Mouse (Mus musculus): ENCODE measurements around the gene Pak1. TPM values are rescaled to one million over a fixed set of nuclear protein-coding genes. Genes with fewer than 3 reads are reported as not detected.

The Pak1 gene
- polyA plus RNA-seq, 1 experiment from 2014 or later, result 141 TPM

GRCm38 (mm10) chr7:97765181-97765962 is 23.0 kb upstream of the Pak1 start:
- ATAC-seq (ENCODE audit: low FRiP score, low read depth), result no peak
- H3K27ac ChIP-seq (replicated peaks), result no peak overlapping the region
- no peak overlapping the region for H3K4me2 ChIP-seq
- H3K4me3 ChIP-seq, result no peak overlapping the region
- no peaks in the 10 kb centered on the region for H3K27me3 ChIP-seq
- WGBS, result 88% methylated on average over 21 of the region's 21 CpGs
- H3K4me1 ChIP-seq (replicated peaks), result no peaks in the 10 kb centered on the region
- no peaks in the 10 kb centered on the region for H3K9me3 ChIP-seq
- no peak overlapping the region for H3K9ac ChIP-seq
- H3K36me3 ChIP-seq, result no peaks in the 10 kb centered on the region

GRCm38 (mm10) chr7:97765963-97766347 is 22.4 kb upstream of the Pak1 start:
- H3K4me3 ChIP-seq, result no peak overlapping the region
- 89% methylated on average over 5 of the region's 5 CpGs for whole genome bisulfite sequencing

GRCm38 (mm10) chr7:97766406-97767166 is 21.8 kb upstream of the Pak1 start:
- Histone ChIP-seq H3K4me2 (no peak overlapping the region), H3K9ac (no peak overlapping the region), H3K27ac (replicated peaks) (no peak overlapping the region), H3K4me3 (no peak overlapping the region), H3K36me3 (no peaks in the 10 kb centered on the region), H3K4me1 (replicated peaks) (no peaks in the 10 kb centered on the region), H3K27me3 (no peaks in the 10 kb centered on the region), H3K9me3 (no peaks in the 10 kb centered on the region)
- 87% methylated on average over 9 of the region's 9 CpGs for WGBS
- ATAC-seq (ENCODE audit: low FRiP score, low read depth), result no peak

More at GRCm38 (mm10) chr7:97765963-97766347, 22.4 kb upstream of the Pak1 start:
- H3K4me2 ChIP-seq, result no peak overlapping the region
- no peaks in the 10 kb centered on the region for H3K4me1 ChIP-seq (replicated peaks)
- no peak overlapping the region for H3K9ac ChIP-seq
- ATAC-seq (ENCODE audit: low FRiP score, low read depth), result no peak
- H3K9me3 ChIP-seq, result no peaks in the 10 kb centered on the region
- no peaks in the 10 kb centered on the region for H3K27me3 ChIP-seq
- no peak overlapping the region for H3K27ac ChIP-seq (replicated peaks)
- no peaks in the 10 kb centered on the region for H3K36me3 ChIP-seq

GRCm38 (mm10) chr7:97767841-97768240 is 20.5 kb upstream of the Pak1 start:
- H3K27me3 ChIP-seq, result no peaks in the 10 kb centered on the region

GRCm38 (mm10) chr7:97769020-97769419 is 19.3 kb upstream of the Pak1 start:
- WGBS, result 87% methylated on average over 4 of the region's 4 CpGs

More at GRCm38 (mm10) chr7:97767841-97768240, 20.5 kb upstream of the Pak1 start:
- ATAC-seq (ENCODE audit: low FRiP score, low read depth), result no peak
- Histone ChIP-seq H3K4me3 (no peak overlapping the region), H3K4me1 (replicated peaks) (no peaks in the 10 kb centered on the region), H3K4me2 (no peak overlapping the region), H3K9me3 (no peaks in the 10 kb centered on the region), H3K36me3 (no peaks in the 10 kb centered on the region), H3K9ac (no peak overlapping the region), H3K27ac (replicated peaks) (no peak overlapping the region)
- 82% methylated on average over 8 of the region's 8 CpGs for whole genome bisulfite sequencing

GRCm38 (mm10) chr7:97770841-97771620 is 17.3 kb upstream of the Pak1 start:
- no peak overlapping the region for H3K4me2 ChIP-seq
- ATAC-seq (ENCODE audit: low FRiP score, low read depth), result no peak

More at GRCm38 (mm10) chr7:97769020-97769419, 19.3 kb upstream of the Pak1 start:
- H3K4me3 ChIP-seq, result no peak overlapping the region
- H3K27ac ChIP-seq (replicated peaks), result no peak overlapping the region
- H3K9ac ChIP-seq, result no peak overlapping the region
- H3K27me3 ChIP-seq, result no peaks in the 10 kb centered on the region
- no peaks in the 10 kb centered on the region for H3K9me3 ChIP-seq
- H3K36me3 ChIP-seq, result no peaks in the 10 kb centered on the region
- H3K4me2 ChIP-seq, result no peak overlapping the region
- no peak for ATAC-seq (ENCODE audit: low FRiP score, low read depth)
- no peaks in the 10 kb centered on the region for H3K4me1 ChIP-seq (replicated peaks)

GRCm38 (mm10) chr7:97775380-97775779 is 13.0 kb upstream of the Pak1 start:
- no peak for ATAC-seq (ENCODE audit: low FRiP score, low read depth)
- WGBS, result 41% methylated on average over 3 of the region's 3 CpGs

More at GRCm38 (mm10) chr7:97770841-97771620, 17.3 kb upstream of the Pak1 start:
- no peaks in the 10 kb centered on the region for H3K4me1 ChIP-seq (replicated peaks)
- H3K9ac ChIP-seq, result no peak overlapping the region
- no peak overlapping the region for H3K27ac ChIP-seq (replicated peaks)
- no peaks in the 10 kb centered on the region for H3K36me3 ChIP-seq
- H3K27me3 ChIP-seq, result no peaks in the 10 kb centered on the region
- 82% methylated on average over 6 of the region's 6 CpGs for WGBS
- no peak overlapping the region for H3K4me3 ChIP-seq
- H3K9me3 ChIP-seq, result no peaks in the 10 kb centered on the region

GRCm38 (mm10) chr7:97775923-97776322 is 12.4 kb upstream of the Pak1 start:
- no peak overlapping the region for H3K4me3 ChIP-seq
- H3K27me3 ChIP-seq, result no peaks in the 10 kb centered on the region
- no peaks in the 10 kb centered on the region for H3K36me3 ChIP-seq
- ATAC-seq (ENCODE audit: low FRiP score, low read depth), result no peak
- no peak overlapping the region for H3K27ac ChIP-seq (replicated peaks)
- 89% methylated on average over 2 of the region's 2 CpGs for WGBS
- H3K9ac ChIP-seq, result no peak overlapping the region
- 0 out of 2 replicates have a peak, but pooled peaks cover 5% of the 10 kb centered on the region for H3K9me3 ChIP-seq
- no peaks in the 10 kb centered on the region for H3K4me1 ChIP-seq (replicated peaks)
- no peak overlapping the region for H3K4me2 ChIP-seq

More at GRCm38 (mm10) chr7:97775380-97775779, 13.0 kb upstream of the Pak1 start:
- Histone ChIP-seq H3K4me2 (no peak overlapping the region), H3K9me3 (0 out of 2 replicates have a peak, but pooled peaks cover 5% of the 10 kb centered on the region), H3K4me3 (no peak overlapping the region), H3K4me1 (replicated peaks) (no peaks in the 10 kb centered on the region), H3K27ac (replicated peaks) (no peak overlapping the region), H3K9ac (no peak overlapping the region), H3K27me3 (no peaks in the 10 kb centered on the region), H3K36me3 (no peaks in the 10 kb centered on the region)

GRCm38 (mm10) chr7:97777191-97777590 is 11.2 kb upstream of the Pak1 start:
- Histone ChIP-seq H3K4me3 (no peak overlapping the region), H3K9ac (no peak overlapping the region), H3K27ac (replicated peaks) (no peak overlapping the region), H3K4me2 (no peak overlapping the region), H3K9me3 (0 out of 2 replicates have a peak, but pooled peaks cover 5% of the 10 kb centered on the region), H3K27me3 (no peaks in the 10 kb centered on the region), H3K4me1 (replicated peaks) (no peaks in the 10 kb centered on the region), H3K36me3 (no peaks in the 10 kb centered on the region)
- WGBS, result 88% methylated on average over 4 of the region's 4 CpGs
- ATAC-seq (ENCODE audit: low FRiP score, low read depth), result no peak

GRCm38 (mm10) chr7:97780222-97780621 is 8.1 kb upstream of the Pak1 start:
- Histone ChIP-seq H3K27me3 (no peaks in the 10 kb centered on the region), H3K4me3 (no peak overlapping the region), H3K9ac (no peak overlapping the region), H3K36me3 (no peaks in the 10 kb centered on the region), H3K27ac (replicated peaks) (no peak overlapping the region), H3K4me2 (no peak overlapping the region), H3K4me1 (replicated peaks) (no peaks in the 10 kb centered on the region), H3K9me3 (0 out of 2 replicates have a peak, but pooled peaks cover 5% of the 10 kb centered on the region)
- no peak for ATAC-seq (ENCODE audit: low FRiP score, low read depth)
- WGBS, result 98% methylated on average over 1 of the region's 1 CpGs

- no peak for ATAC-seq (ENCODE audit: low FRiP score, low read depth)
- Histone ChIP-seq H3K4me1 (replicated peaks) (no peaks in the 10 kb centered on the region), H3K4me2 (no peak overlapping the region), H3K27ac (replicated peaks) (no peak overlapping the region), H3K36me3 (no peaks in the 10 kb centered on the region), H3K4me3 (no peak overlapping the region), H3K9me3 (0 out of 2 replicates have a peak, but pooled peaks cover 5% of the 10 kb centered on the region), H3K27me3 (no peaks in the 10 kb centered on the region), H3K9ac (no peak overlapping the region)
- WGBS, result 80% methylated on average over 1 of the region's 1 CpGs
Observed at GRCm38 (mm10) chr7:97780815-97781214, 7.5 kb upstream of the Pak1 start.

Measured in hindbrain, embryonic 15.5 days (tissue).